Mouse (Mus musculus) kidney, embryonic 16.5 days (tissue): ENCODE results near the gene Pou5f1. TPM values are rescaled to one million over a fixed set of nuclear protein-coding genes. Genes with fewer than 3 reads are reported as not detected.
A peak's percentile ranks its signal among the peaks of the same experiment; 100 is the strongest.

ENCODE experiments used
- ATAC-seq: fragments of 200-750 bp; cut with Nextera tagmentation; 2 replicates; pipeline ENCODE4 v1.8.0; 2017; ENCODE audit warnings: moderate TSS enrichment; ENCODE audit not compliant: low FRiP score, low TSS enrichment
- H3K27ac ChIP-seq: fragments of 300-500 bp; sonication (generic); 2 replicates; pipeline ENCODE4 v1.5.1; 2014; ENCODE audit warnings: low read length
- H3K27me3 ChIP-seq: fragments of 300-500 bp; sonication (generic); 2 replicates; pipeline ENCODE4 v1.6.1; 2014; ENCODE audit warnings: low read length, control low read depth, mixed read lengths; ENCODE audit not compliant: insufficient read depth
- H3K36me3 ChIP-seq: fragments of 300-500 bp; sonication (generic); 2 replicates; pipeline ENCODE4 v1.6.1; 2014; ENCODE audit warnings: low read length, control low read depth, mixed read lengths; ENCODE audit not compliant: insufficient read depth
- H3K4me1 ChIP-seq: fragments of 300-500 bp; sonication (generic); 2 replicates; pipeline ENCODE4 v1.6.1; 2014; ENCODE audit warnings: low read length, control low read depth, mixed read lengths; ENCODE audit not compliant: insufficient read depth
- H3K4me2 ChIP-seq: fragments of 300-500 bp; sonication (generic); replicated peaks from 2 replicates; pipeline ENCODE4 v1.6.1; 2014; ENCODE audit warnings: low read depth, low read length
- H3K4me3 ChIP-seq: fragments of 300-500 bp; sonication (generic); 2 replicates; pipeline ENCODE4 v1.5.1; 2014; ENCODE audit warnings: mild to moderate bottlenecking, low read length
- H3K9ac ChIP-seq: fragments of 300-500 bp; sonication (generic); replicated peaks from 2 replicates; pipeline ENCODE4 v1.6.1; 2014; ENCODE audit warnings: low read length
- H3K9me3 ChIP-seq: fragments of 300-500 bp; sonication (generic); 2 replicates; pipeline ENCODE4 v1.6.1; 2016; ENCODE audit warnings: low read length, control low read depth
- WGBS: fragments of 180-500 bp; shearing (Covaris S2); extraction: QIAGEN DNeasy Blood & Tissue Kit; methylation state at CpG from one replicate; pipeline ENCODE4 v1.1.7; 2014; 5-methylcytosine and 5-hydroxymethylcytosine counted together
- polyA plus RNA-seq: library from polyadenylated mRNA; unstranded; fragments of >200 nt; fragmentation: Nextera tagmentation; extraction: Ambion mirVana; gene quantifications from 2 replicates; pipeline ENCODE4 v1.2.1, GENCODE M21; 2015

Pou5f1 gene
- polyA plus RNA-seq, 1 experiment from 2014 or later, result 0.19 TPM

- Histone ChIP-seq H3K9me3 (no peaks in the 10 kb centered on the region), H3K4me3 (no peak overlapping the region), H3K9ac (no peak overlapping the region), H3K4me1 (no peaks in the 10 kb centered on the region), H3K27me3 (no peaks in the 10 kb centered on the region), H3K36me3 (no peaks in the 10 kb centered on the region), H3K4me2 (no peak overlapping the region), H3K27ac (no peak overlapping the region)
- 28% methylated on average over 5 of the region's 5 CpGs for WGBS
- no peak for ATAC-seq
Observed at GRCm38 (mm10) chr17:35556812-35557211, 51.0 kb downstream of the Pou5f1 start.

- peak; percentile 19; the same call in 1 of the 2 replicates for ATAC-seq
Observed at GRCm38 (mm10) chr17:35557351-35557750, 51.5 kb downstream of the Pou5f1 start.

GRCm38 (mm10) chr17:35558216-35558615 is 52.4 kb downstream of the Pou5f1 start:
- Histone ChIP-seq H3K9me3 (no peaks in the 10 kb centered on the region), H3K4me1 (no peaks in the 10 kb centered on the region), H3K4me3 (no peak overlapping the region), H3K4me2 (no peak overlapping the region), H3K27me3 (no peaks in the 10 kb centered on the region), H3K9ac (no peak overlapping the region), H3K36me3 (no peaks in the 10 kb centered on the region), H3K27ac (no peak overlapping the region)
- 63% methylated on average over 8 of the region's 8 CpGs for WGBS
- no peak for ATAC-seq

More at GRCm38 (mm10) chr17:35557351-35557750, 51.5 kb downstream of the Pou5f1 start:
- no peaks in the 10 kb centered on the region for H3K4me1 ChIP-seq
- H3K36me3 ChIP-seq, result no peaks in the 10 kb centered on the region
- no peak overlapping the region for H3K9ac ChIP-seq
- H3K9me3 ChIP-seq, result no peaks in the 10 kb centered on the region
- H3K4me3 ChIP-seq, result no peak overlapping the region
- no peaks in the 10 kb centered on the region for H3K27me3 ChIP-seq
- no peak overlapping the region for H3K27ac ChIP-seq
- no peak overlapping the region for H3K4me2 ChIP-seq
- 69% methylated on average over 9 of the region's 9 CpGs for WGBS

Other genes with a start within 250 kb of the Pou5f1 start
- 73.6 and 87.2 TPM in 2 replicates for gene H2-D1, start 243.3 kb upstream of the Pou5f1 start, polyA plus RNA-seq
- gene H2-Q1, start 185.6 kb upstream of the Pou5f1 start, polyA plus RNA-seq, result not detected in 2 replicates
- 0.42 and 0.82 TPM in 2 replicates for gene H2-Q2, start 163.8 kb upstream of the Pou5f1 start, polyA plus RNA-seq
- 4.3 and 4.4 TPM in 2 replicates for gene H2-Q4, start 126.4 kb upstream of the Pou5f1 start, polyA plus RNA-seq
- gene H2-Q6, start 81.2 kb upstream of the Pou5f1 start, polyA plus RNA-seq, result 4.4 and 5.7 TPM in 2 replicates
- 13.7 and 15.2 TPM in 2 replicates for gene H2-Q7, start 66.9 kb upstream of the Pou5f1 start, polyA plus RNA-seq
- 1.4 and 1.6 TPM in 2 replicates for gene H2-Q10, start 35.9 kb upstream of the Pou5f1 start, polyA plus RNA-seq
- 72.9 and 77.2 TPM in 2 replicates for gene Tcf19, start 10.8 kb downstream of the Pou5f1 start, polyA plus RNA-seq
- 17.3 and 20.5 TPM in 2 replicates for gene Cchcr1, start 11.1 kb downstream of the Pou5f1 start, polyA plus RNA-seq
- gene Psors1c2, start 27.2 kb downstream of the Pou5f1 start, polyA plus RNA-seq, result 1.5 TPM in 2 replicates
- gene Cdsn, start 46.1 kb downstream of the Pou5f1 start, polyA plus RNA-seq, result 0.20 TPM in 1 of 2 replicates, not detected in the other
- gene 2300002M23Rik, start 61.4 kb downstream of the Pou5f1 start, polyA plus RNA-seq, result not detected in 2 replicates
- gene Sfta2, start 95.5 kb downstream of the Pou5f1 start, polyA plus RNA-seq, result 1.8 and 7.3 TPM in 2 replicates
- gene Gm9573, start 120.6 kb downstream of the Pou5f1 start, polyA plus RNA-seq, result not detected in 2 replicates
- gene Mucl3, start 137.7 kb downstream of the Pou5f1 start, polyA plus RNA-seq, result 0.17 and 0.23 TPM in 2 replicates
- 19.8 and 21.0 TPM in 2 replicates for gene Vars2, start 161.6 kb downstream of the Pou5f1 start, polyA plus RNA-seq
- 51.9 and 55.6 TPM in 2 replicates for gene Gtf2h4, start 167.7 kb downstream of the Pou5f1 start, polyA plus RNA-seq
- gene Ddr1, start 198.6 kb downstream of the Pou5f1 start, polyA plus RNA-seq, result 107 and 108 TPM in 2 replicates